Mouse (Mus musculus) embryonic fibroblast, embryonic 13.5 days (primary cell): ENCODE data around the gene Dnaaf3.

Source experiments
- CTCF ChIP-seq: IDR thresholded peaks from 2 replicates; pipeline ENCODE4 v1.5.1; 2011; ENCODE audit warnings: mild to moderate bottlenecking, control low read depth, low read length, moderate library complexity, borderline replicate concordance; ENCODE audit not compliant: insufficient read depth
- POLR2A ChIP-seq: IDR thresholded peaks from 2 replicates; pipeline ENCODE4 v1.6.1; 2011; ENCODE audit warnings: low read depth, mild to moderate bottlenecking, control low read depth, low read length, moderate library complexity

DNA sequence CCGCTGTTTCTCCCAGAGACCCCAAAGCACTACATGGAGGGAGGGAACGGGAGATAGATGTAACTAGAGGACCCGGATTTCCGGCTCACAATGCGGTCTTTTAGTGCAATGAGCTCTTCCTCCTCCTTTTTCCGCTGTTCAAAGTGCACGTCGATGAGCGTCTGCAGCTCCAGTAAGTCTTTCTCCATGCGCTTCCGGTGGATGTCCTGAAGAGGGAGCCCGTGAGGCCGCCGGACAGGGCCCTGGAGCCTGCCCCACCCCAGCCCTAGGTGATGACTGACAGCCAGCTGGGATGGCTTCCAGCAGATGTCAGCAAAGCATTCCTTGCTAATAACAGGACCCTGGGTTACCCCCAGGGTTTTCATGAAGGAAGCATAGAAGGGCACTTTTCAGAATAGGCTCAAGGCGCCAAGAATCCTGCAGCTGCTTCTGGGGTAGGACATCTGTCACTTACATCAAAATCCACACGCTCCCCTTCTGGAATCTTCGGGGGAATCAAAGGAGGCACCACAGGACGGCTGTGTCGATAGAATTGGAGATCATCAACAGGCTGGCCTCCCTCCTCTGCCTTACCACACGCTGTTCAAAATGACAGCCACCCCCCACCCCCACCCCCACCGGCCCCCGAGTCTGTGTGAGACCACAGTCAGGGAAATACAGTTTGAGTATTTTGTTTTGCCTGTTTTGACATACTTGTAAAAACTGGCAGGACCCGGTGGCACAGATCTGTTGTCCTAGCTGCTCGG is 22.2 kb downstream of the Dnaaf3 start:
- TF ChIP-seq POLR2A (no peak), CTCF (peak; percentile 40)
